Mouse (Mus musculus) kidney, postnatal 0 days (tissue): Measurements from ENCODE around the gene Epb41l3. TPM values are rescaled to one million over a fixed set of nuclear protein-coding genes. Genes with fewer than 3 reads are reported as not detected.
A peak's percentile ranks its signal among the peaks of the same experiment; 100 is the strongest.
"Not testable (repeated sequence)": the region's sequence is repeated elsewhere in the genome, so short reads cannot be mapped to it uniquely, and the experiment has no call there.

ENCODE experiments used
- ATAC-seq: fragments of 200-750 bp; cut with Nextera tagmentation; replicated peaks from 2 replicates; pipeline ENCODE4 v1.8.0; 2017; ENCODE audit warnings: low read depth, moderate number of reproducible peaks, moderate TSS enrichment, moderate library complexity; ENCODE audit not compliant: low FRiP score
- DNase-seq: peaks from one replicate; pipeline ENCODE4 v3.0.0-alpha.2; 2016; ENCODE audit warnings: low spot score
- H3K27ac ChIP-seq: fragments of 300-500 bp; sonication (generic); 2 replicates; pipeline ENCODE4 v1.5.1; 2014; ENCODE audit warnings: mild to moderate bottlenecking
- H3K27me3 ChIP-seq: fragments of 300-500 bp; sonication (generic); 2 replicates; pipeline ENCODE4 v1.6.1; 2014; ENCODE audit warnings: low read length, mixed read lengths; ENCODE audit not compliant: insufficient read depth
- H3K36me3 ChIP-seq: fragments of 300-500 bp; sonication (generic); 2 replicates; pipeline ENCODE4 v1.6.1; 2014; ENCODE audit warnings: low read length, mixed read lengths; ENCODE audit not compliant: insufficient read depth
- H3K4me1 ChIP-seq: fragments of 300-500 bp; sonication (generic); replicated peaks from 2 replicates; pipeline ENCODE4 v1.6.1; 2014; ENCODE audit warnings: antibody characterized with exemption, low read length, mixed read lengths; ENCODE audit not compliant: insufficient read depth
- H3K4me2 ChIP-seq: fragments of 300-500 bp; sonication (generic); 2 replicates; pipeline ENCODE4 v1.6.1; 2014; ENCODE audit warnings: mild to moderate bottlenecking, low read length, moderate library complexity, mixed read lengths
- H3K4me3 ChIP-seq: fragments of 300-500 bp; sonication (generic); replicated peaks from 2 replicates; pipeline ENCODE4 v1.5.1; 2014; ENCODE audit warnings: low read depth, low read length
- H3K9ac ChIP-seq: fragments of 300-500 bp; sonication (generic); 2 replicates; pipeline ENCODE4 v1.6.1; 2014; ENCODE audit warnings: low read depth, low read length
- H3K9me3 ChIP-seq: fragments of 300-500 bp; sonication (generic); replicated peaks from 2 replicates; pipeline ENCODE4 v1.6.1; 2016; ENCODE audit warnings: low read length, inconsistent platforms, mixed read lengths
- CTCF ChIP-seq: IDR thresholded peaks from 2 replicates; pipeline ENCODE4 v1.5.1; 2016; ENCODE audit warnings: antibody characterized with exemption, low read depth, mild to moderate bottlenecking, moderate library complexity
- WGBS: fragments of 180-500 bp; shearing (Covaris S2); extraction: QIAGEN DNeasy Blood & Tissue Kit; methylation state at CpG from one replicate; pipeline ENCODE4 v1.1.7; 2014; 5-methylcytosine and 5-hydroxymethylcytosine counted together
- polyA plus RNA-seq: library from polyadenylated mRNA; unstranded; fragments of >200 nt; fragmentation: Nextera tagmentation; extraction: Ambion mirVana; gene quantifications from 2 replicates; pipeline ENCODE4 v1.2.1, GENCODE M21; 2015

The Epb41l3 gene
- polyA plus RNA-seq, 1 experiment from 2014 or later, result 13.3 TPM

- Histone ChIP-seq H3K4me1 (peaks cover 5% of the 10 kb centered on the region; the same call in 1 of the 2 replicates), H3K36me3 (no peaks in the 10 kb centered on the region), H3K4me2 (peak overlapping the region; percentile 49), H3K9me3 (no peaks in the 10 kb centered on the region), H3K4me3 (peak overlapping the region; percentile 21), H3K9ac (0 out of 2 replicates have a peak overlapping the region, but pooled peaks have one; percentile 13), H3K27ac (no peak overlapping the region), H3K27me3 (no peaks in the 10 kb centered on the region)
- ATAC-seq, result no peak; the same call in 1 of the 2 replicates
- DNase-seq, result peak; percentile 58
- 7% methylated on average over 19 of the region's 19 CpGs for WGBS
- TF ChIP-seq CTCF, result no peak
These were observed 45.3 kb downstream of the Epb41l3 start for GRCm38 (mm10) chr17:69120533-69121358.

- H3K4me3 ChIP-seq, H3K4me1 ChIP-seq, H3K36me3 ChIP-seq, H3K9ac ChIP-seq, H3K27me3 ChIP-seq, H3K27ac ChIP-seq, DNase-seq, H3K9me3 ChIP-seq: not testable (repeated sequence)
- 9% methylated on average over 6 of the region's 6 CpGs for WGBS
- peak; percentile 49; the same call in 1 of the 2 replicates for ATAC-seq
- H3K4me2 ChIP-seq, result peak overlapping the region; percentile 35
- TF ChIP-seq CTCF, result peak; percentile 18; the same call in 1 of the 2 replicates
These were observed 46.9 kb downstream of the Epb41l3 start for GRCm38 (mm10) chr17:69122403-69122802.

- Histone ChIP-seq H3K36me3 (no peaks in the 10 kb centered on the region), H3K4me1 (no peaks in the 10 kb centered on the region), H3K4me2 (no peak overlapping the region), H3K9ac (no peak overlapping the region), H3K27me3 (no peaks in the 10 kb centered on the region), H3K27ac (no peak overlapping the region), H3K4me3 (no peak overlapping the region), H3K9me3 (no peaks in the 10 kb centered on the region)
- WGBS, result 59% methylated on average over 7 of the region's 7 CpGs
- no peak for TF ChIP-seq CTCF
- ATAC-seq, result no peak
- no peak for DNase-seq
These were observed 52.0 kb downstream of the Epb41l3 start for GRCm38 (mm10) chr17:69127436-69127835.

- no peak overlapping the region for H3K9ac ChIP-seq
- no peaks in the 10 kb centered on the region for H3K27me3 ChIP-seq
- no peak overlapping the region for H3K4me2 ChIP-seq
- no peak overlapping the region for H3K27ac ChIP-seq
- 54% methylated on average over 5 of the region's 5 CpGs for WGBS
- H3K9me3 ChIP-seq, result no peaks in the 10 kb centered on the region
- no peak for ATAC-seq
- DNase-seq, result no peak
- TF ChIP-seq CTCF, result no peak
- H3K4me3 ChIP-seq, result no peak overlapping the region
- no peaks in the 10 kb centered on the region for H3K4me1 ChIP-seq
- no peaks in the 10 kb centered on the region for H3K36me3 ChIP-seq
These were observed 52.5 kb downstream of the Epb41l3 start for GRCm38 (mm10) chr17:69127981-69128380.

GRCm38 (mm10) chr17:69129434-69129833, 54.0 kb downstream of the Epb41l3 start:
- no peaks in the 10 kb centered on the region for H3K9me3 ChIP-seq
- TF ChIP-seq CTCF, result no peak
- no peak for ATAC-seq
- H3K9ac ChIP-seq, result no peak overlapping the region
- no peak overlapping the region for H3K27ac ChIP-seq
- 37% methylated on average over 6 of the region's 6 CpGs for WGBS
- no peak overlapping the region for H3K4me3 ChIP-seq
- no peaks in the 10 kb centered on the region for H3K27me3 ChIP-seq
- H3K4me2 ChIP-seq, result no peak overlapping the region
- DNase-seq, result no peak
- no peaks in the 10 kb centered on the region for H3K36me3 ChIP-seq
- no peaks in the 10 kb centered on the region for H3K4me1 ChIP-seq

- TF ChIP-seq CTCF, result no peak
- Histone ChIP-seq H3K36me3 (no peaks in the 10 kb centered on the region), H3K9ac (no peak overlapping the region), H3K9me3 (no peaks in the 10 kb centered on the region), H3K27ac (no peak overlapping the region), H3K4me1 (no peaks in the 10 kb centered on the region), H3K4me3 (no peak overlapping the region), H3K27me3 (no peaks in the 10 kb centered on the region), H3K4me2 (no peak overlapping the region)
- 72% methylated on average over 3 of the region's 3 CpGs for WGBS
- no peak for DNase-seq
- ATAC-seq, result no peak
These were observed 67.5 kb downstream of the Epb41l3 start for GRCm38 (mm10) chr17:69143017-69143416.
